Mouse (Mus musculus) mouse embryonic stem cell (cell line): Measurements from ENCODE around the gene Nectin1.

ENCODE experiments used
- in situ Hi-C, 2 experiments: fragments of 300-500 bp; cut with MboI; formaldehyde crosslinking; loops; 1 replicate in 1 of 2; 3 replicates in 1 of 2; pipeline ENCODE4 v1.14.3; 2019 to 2020; ENCODE audit warnings: low sequenced_read_pairs in 2 of 2, low pct_unique_long_range_greater_than_20kb in 1 of 2, mixed read lengths in 1 of 2; ENCODE audit not compliant: unreplicated experiment in 1 of 2

Nectin1 gene

DNA sequence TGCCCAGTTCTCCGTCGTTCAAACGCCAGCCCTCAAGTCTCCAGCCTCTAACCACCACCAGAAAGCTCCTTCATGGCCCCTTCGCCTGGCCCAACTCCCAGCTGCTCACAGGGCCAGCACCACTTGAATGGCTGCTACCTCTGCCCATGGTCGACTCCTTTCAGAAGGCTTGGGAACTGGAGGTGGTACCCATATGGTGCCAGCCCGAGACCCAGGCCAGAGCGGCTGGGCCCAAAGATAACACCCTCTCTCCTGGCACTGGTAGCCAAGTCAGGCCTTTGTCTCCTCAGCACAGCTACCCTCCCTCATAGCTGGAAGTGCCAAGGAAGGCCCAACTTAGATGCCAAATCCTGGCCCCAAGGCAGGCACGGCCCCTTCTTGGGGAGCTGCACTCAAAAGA is 89.4 kb downstream of the Nectin1 start:
- in situ Hi-C loops: loop anchor here in 1 of 2 experiments (25.0 kb wide), 1 partner anchor 496 kb away; no protein-coding TSS in a partner anchor

DNA sequence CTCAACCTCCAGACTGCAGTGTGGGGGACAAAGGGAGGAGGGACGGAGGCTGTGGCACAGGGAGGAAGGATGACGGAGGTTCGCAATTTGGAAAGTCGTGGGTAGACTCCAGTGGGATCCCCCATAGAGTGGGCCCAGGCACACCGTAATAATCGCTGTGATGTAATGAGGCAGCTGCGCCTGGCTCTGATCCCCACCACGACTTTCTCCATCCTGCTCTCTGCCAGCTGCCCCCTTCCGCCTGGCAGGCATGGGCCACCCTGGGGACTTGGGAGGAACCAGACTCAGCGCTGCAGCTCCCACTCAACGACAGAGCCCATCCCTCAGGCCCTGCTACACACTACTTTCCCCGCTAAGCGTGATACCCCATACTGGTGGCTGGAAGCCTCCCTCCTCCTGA is 90.5 kb downstream of the Nectin1 start:
- in situ Hi-C loops: loop anchor here in 1 of 2 experiments (25.0 kb wide), 1 partner anchor 497 kb away; no protein-coding TSS in a partner anchor

- in situ Hi-C loops: loop anchor here in 1 of 2 experiments (25.0 kb wide), 1 partner anchor 501 kb away; no protein-coding TSS in a partner anchor
Observed at GRCm38 (mm10) chr9:43838561-43838960, 94.8 kb downstream of the Nectin1 start.

DNA sequence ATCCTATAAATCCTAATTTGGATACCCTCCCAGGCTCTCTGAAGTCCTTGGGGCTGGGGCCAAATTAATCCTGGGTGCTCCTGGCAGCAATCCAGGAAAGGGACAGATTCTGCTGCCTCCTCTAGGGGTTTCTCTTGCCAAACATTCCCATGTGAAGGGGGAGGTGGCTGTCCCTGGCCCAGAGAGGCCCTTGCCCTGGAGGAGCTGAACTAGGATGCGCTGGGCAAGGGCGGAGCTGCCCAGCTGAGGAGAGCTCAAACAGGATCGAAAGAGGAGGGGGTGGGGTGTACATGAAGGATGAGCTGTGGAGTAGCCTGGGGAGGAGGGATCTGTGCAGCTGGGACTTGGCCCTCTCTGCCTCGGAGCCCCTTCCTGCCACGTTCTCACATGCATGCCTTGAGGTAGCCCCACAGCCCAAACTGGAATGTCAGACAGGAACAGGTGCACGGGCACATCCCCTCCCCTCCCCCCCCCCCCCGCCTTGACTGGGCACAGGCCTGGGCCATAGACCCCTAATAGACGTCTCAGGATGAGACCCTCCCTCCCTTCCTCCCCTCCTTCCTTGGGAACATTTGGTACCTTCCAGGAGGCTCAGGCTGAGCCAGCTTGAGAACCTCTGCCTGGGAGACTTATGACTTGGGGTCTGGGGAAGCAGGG is 99.3 kb downstream of the Nectin1 start:
- in situ Hi-C loops: loop anchor here in 1 of 2 experiments (25.0 kb wide), 1 partner anchor 506 kb away; no protein-coding TSS in a partner anchor

GRCm38 (mm10) chr9:43843711-43844127 is 99.9 kb downstream of the Nectin1 start:
- in situ Hi-C loops: loop anchor here in 1 of 2 experiments (25.0 kb wide), 1 partner anchor 506 kb away; no protein-coding TSS in a partner anchor

DNA sequence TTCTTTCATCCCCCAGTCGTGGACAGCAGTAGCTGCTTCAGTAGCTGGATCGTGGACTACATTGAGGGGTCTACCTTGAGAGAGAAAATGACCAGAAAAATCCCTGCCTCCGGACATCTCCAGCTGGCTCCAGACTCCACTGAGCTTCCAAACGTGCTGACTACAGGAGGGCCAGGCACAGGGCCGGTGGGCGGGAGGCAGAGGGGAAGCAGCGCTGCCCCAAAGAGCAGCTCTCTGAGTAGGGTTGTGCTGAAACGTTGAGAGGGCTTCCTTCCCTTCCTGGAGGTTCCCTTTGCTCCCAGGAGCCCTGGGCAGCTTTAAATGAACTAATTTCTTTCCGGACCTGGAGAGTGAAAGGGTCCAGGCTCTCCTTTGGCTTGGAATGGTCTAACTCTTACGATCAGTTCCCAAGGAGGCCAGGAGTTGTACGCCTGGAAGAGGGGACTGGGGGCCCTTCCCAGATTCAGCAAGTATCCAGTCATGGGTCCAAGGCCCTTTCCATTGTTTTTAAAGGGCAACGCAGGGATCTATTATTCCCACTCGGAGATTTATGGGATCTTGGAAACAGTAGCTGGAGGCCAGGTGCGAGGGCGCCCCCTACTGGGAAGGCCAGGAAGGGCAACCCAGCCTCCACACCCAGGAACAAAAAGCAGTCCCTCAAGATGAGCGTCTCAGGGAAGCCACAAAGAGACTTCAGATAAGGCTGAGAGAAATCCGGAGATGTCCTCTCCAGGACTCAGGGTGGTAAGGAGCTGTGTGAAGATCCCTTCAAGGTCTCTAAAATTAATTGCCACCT is 102.1 kb downstream of the Nectin1 start:
- in situ Hi-C loops: loop anchor here in 1 of 2 experiments (25.0 kb wide), 1 partner anchor 509 kb away; no protein-coding TSS in a partner anchor

DNA sequence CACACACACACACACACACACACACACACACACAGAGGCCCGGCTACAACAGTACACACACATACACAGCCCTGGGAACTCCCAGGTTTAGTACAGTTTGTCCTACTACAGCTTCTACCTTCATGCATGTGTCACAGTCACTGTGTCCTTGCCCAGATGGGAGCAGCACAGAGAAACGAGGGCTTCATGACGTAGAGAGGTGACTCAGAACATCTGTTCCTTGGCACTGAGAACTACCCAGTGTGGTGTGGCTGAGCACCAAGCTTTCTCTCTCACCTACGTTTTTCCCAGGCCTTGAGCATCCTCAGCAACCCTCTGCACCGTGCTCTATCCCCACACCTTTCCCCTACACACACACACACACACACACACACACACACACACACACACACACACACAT is 104.1 kb downstream of the Nectin1 start:
- in situ Hi-C loops: loop anchor here in 1 of 2 experiments (25.0 kb wide), 1 partner anchor 511 kb away; no protein-coding TSS in a partner anchor

GRCm38 (mm10) chr9:43850281-43850680 is 106.5 kb downstream of the Nectin1 start:
- in situ Hi-C loops: no loop called here

GRCm38 (mm10) chr9:43851154-43851553 is 107.4 kb downstream of the Nectin1 start:
- in situ Hi-C loops: no loop called here

GRCm38 (mm10) chr9:43855887-43856286 is 112.1 kb downstream of the Nectin1 start:
- in situ Hi-C loops: no loop called here
